Mouse (Mus musculus) midbrain, embryonic 14.5 days (tissue): ENCODE data around the gene Hspb9. TPM values are rescaled to one million over a fixed set of nuclear protein-coding genes. Genes with fewer than 3 reads are reported as not detected.

Experiments used
- ATAC-seq: fragments of 200-750 bp; cut with Nextera tagmentation; 2 replicates; pipeline ENCODE4 v1.8.0; 2017; ENCODE audit warnings: moderate number of reproducible peaks, moderate library complexity; ENCODE audit not compliant: low FRiP score, low TSS enrichment
- DNase-seq: peaks from one replicate; pipeline ENCODE4 v3.0.0-alpha.2; 2015
- H3K27ac ChIP-seq: fragments of 300-500 bp; sonication (generic); replicated peaks from 2 replicates; pipeline ENCODE4 v1.5.1; 2014; ENCODE audit warnings: mild to moderate bottlenecking, low read depth, low read length, moderate library complexity
- H3K27me3 ChIP-seq: fragments of 300-500 bp; sonication (generic); 2 replicates; pipeline ENCODE4 v1.6.1; 2014; ENCODE audit warnings: low read length, control low read depth, mixed read lengths; ENCODE audit not compliant: control insufficient read depth, insufficient read depth
- H3K36me3 ChIP-seq: fragments of 300-500 bp; sonication (generic); 2 replicates; pipeline ENCODE4 v1.6.1; 2014; ENCODE audit warnings: low read length, control low read depth; ENCODE audit not compliant: control insufficient read depth, insufficient read depth
- H3K4me1 ChIP-seq: fragments of 300-500 bp; sonication (generic); 2 replicates; pipeline ENCODE4 v1.6.1; 2014; ENCODE audit warnings: mild to moderate bottlenecking, antibody characterized with exemption, low read length, control low read depth; ENCODE audit not compliant: control insufficient read depth, insufficient read depth
- H3K4me2 ChIP-seq: fragments of 300-500 bp; sonication (generic); 2 replicates; pipeline ENCODE4 v1.6.1; 2014; ENCODE audit warnings: mild to moderate bottlenecking, low read length, moderate library complexity
- H3K4me3 ChIP-seq: fragments of 300-500 bp; sonication (generic); replicated peaks from 2 replicates; pipeline ENCODE4 v1.5.1; 2014; ENCODE audit warnings: low read depth, low read length
- H3K9ac ChIP-seq: fragments of 300-500 bp; sonication (generic); replicated peaks from 2 replicates; pipeline ENCODE4 v1.6.1; 2014; ENCODE audit warnings: mild to moderate bottlenecking, low read length, moderate library complexity
- H3K9me3 ChIP-seq: fragments of 300-500 bp; sonication (generic); 2 replicates; pipeline ENCODE4 v1.6.1; 2016; ENCODE audit warnings: low read length, control low read depth, mixed read lengths; ENCODE audit not compliant: control insufficient read depth
- WGBS: fragments of 180-500 bp; shearing (Covaris S2); extraction: QIAGEN DNeasy Blood & Tissue Kit; methylation state at CpG from one replicate; pipeline ENCODE4 v1.1.7; 2014; 5-methylcytosine and 5-hydroxymethylcytosine counted together
- polyA plus RNA-seq: library from polyadenylated mRNA; unstranded; fragments of >200 nt; fragmentation: Nextera tagmentation; extraction: Ambion mirVana; gene quantifications from 2 replicates; pipeline ENCODE4 v1.2.1, GENCODE M21; 2014

Hspb9 gene
- polyA plus RNA-seq, 1 experiment from 2014 or later, result 0.70 TPM

- no peak for DNase-seq
- no peaks in the 10 kb centered on the region for H3K4me1 ChIP-seq
- 85% methylated on average over 7 of the region's 7 CpGs for WGBS
- 0 out of 2 replicates have a peak, but pooled peaks cover 6% of the 10 kb centered on the region for H3K27me3 ChIP-seq
- H3K4me3 ChIP-seq, result no peak overlapping the region
- no peak overlapping the region for H3K9ac ChIP-seq
- H3K4me2 ChIP-seq, result no peak overlapping the region
- no peak overlapping the region for H3K27ac ChIP-seq
- no peak for ATAC-seq
- no peaks in the 10 kb centered on the region for H3K9me3 ChIP-seq
- no peaks in the 10 kb centered on the region for H3K36me3 ChIP-seq
Measured at GRCm38 (mm10) chr11:100687265-100687664, 26.4 kb upstream of the Hspb9 start.

DNA sequence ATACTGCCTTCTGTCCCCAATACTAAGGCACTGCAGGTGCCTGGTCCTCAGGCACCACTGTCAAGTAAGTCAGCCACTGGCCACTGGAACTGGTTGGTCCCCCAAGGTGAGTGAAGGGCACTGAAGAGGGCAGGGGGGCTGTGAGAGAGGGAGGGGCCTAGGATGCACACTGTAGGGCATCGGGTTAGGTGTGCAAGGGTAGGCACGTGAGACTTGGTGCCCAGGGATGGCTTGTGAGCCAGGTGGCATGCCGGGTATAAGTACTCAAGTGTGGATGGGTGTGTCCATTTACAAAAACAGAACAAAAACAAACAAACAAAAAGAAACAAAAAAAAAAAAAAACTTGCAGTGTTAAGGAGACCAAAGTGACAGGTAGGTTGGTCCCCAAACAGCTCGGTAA is 25.2 kb upstream of the Hspb9 start:
- no peak overlapping the region for H3K9ac ChIP-seq
- no peak for DNase-seq
- no peak overlapping the region for H3K4me3 ChIP-seq
- no peaks in the 10 kb centered on the region for H3K36me3 ChIP-seq
- 73% methylated on average over 4 of the region's 4 CpGs for WGBS
- no peak overlapping the region for H3K27ac ChIP-seq
- H3K4me2 ChIP-seq, result no peak overlapping the region
- H3K9me3 ChIP-seq, result no peaks in the 10 kb centered on the region
- no peak for ATAC-seq
- no peaks in the 10 kb centered on the region for H3K4me1 ChIP-seq
- H3K27me3 ChIP-seq, result 0 out of 2 replicates have a peak, but pooled peaks cover 6% of the 10 kb centered on the region

DNA sequence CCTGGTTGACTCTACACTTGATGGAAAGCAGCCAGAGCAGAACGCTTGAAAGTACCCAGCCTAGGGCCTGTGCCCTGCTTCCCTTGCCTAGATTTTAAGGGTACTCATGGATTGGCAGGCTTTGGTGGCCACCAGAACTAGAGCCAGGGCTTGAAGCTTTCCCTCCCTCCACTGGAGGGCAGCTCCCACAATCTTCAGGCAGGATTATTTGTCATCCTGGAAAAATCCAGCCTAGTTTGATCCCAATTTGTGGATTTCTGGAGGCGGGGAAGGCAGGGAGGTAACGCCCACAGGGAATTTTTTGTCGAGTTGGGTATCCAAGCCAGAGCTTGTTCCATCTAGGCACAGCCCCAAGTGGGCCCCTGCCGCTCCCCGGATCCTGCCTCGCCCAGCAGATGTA is 23.3 kb upstream of the Hspb9 start:
- Histone ChIP-seq H3K27me3 (0 out of 2 replicates have a peak, but pooled peaks cover 6% of the 10 kb centered on the region), H3K9me3 (no peaks in the 10 kb centered on the region), H3K4me3 (no peak overlapping the region), H3K4me1 (no peaks in the 10 kb centered on the region), H3K27ac (no peak overlapping the region), H3K4me2 (no peak overlapping the region), H3K9ac (no peak overlapping the region), H3K36me3 (no peaks in the 10 kb centered on the region)
- ATAC-seq (no peak), DNase-seq (no peak)
- 78% methylated on average over 7 of the region's 7 CpGs for WGBS

GRCm38 (mm10) chr11:100692164-100692616 is 21.5 kb upstream of the Hspb9 start, which contains the start of gene Zfp385c:
Zfp385c (minus strand) TSS chr11:100692455.
- Histone ChIP-seq H3K36me3 (no peaks in the 10 kb centered on the region), H3K4me1 (no peaks in the 10 kb centered on the region), H3K27ac (no peak within 1 kb of the TSS), H3K4me3 (peak within 1 kb of the TSS; percentile 20), H3K27me3 (0 out of 2 replicates have a peak, but pooled peaks cover 6% of the 10 kb centered on the region), H3K9ac (no peak within 1 kb of the TSS; the same call in 1 of the 2 replicates), H3K4me2 (peak within 1 kb of the TSS; percentile 49), H3K9me3 (no peaks in the 10 kb centered on the region)
- DNase-seq, result peak; percentile 11
- ATAC-seq, result no peak
- WGBS, result 2% methylated on average over 23 of the region's 23 CpGs

GRCm38 (mm10) chr11:100693154-100693553 is 20.5 kb upstream of the Hspb9 start:
- WGBS, result 21% methylated on average over 5 of the region's 5 CpGs

DNA sequence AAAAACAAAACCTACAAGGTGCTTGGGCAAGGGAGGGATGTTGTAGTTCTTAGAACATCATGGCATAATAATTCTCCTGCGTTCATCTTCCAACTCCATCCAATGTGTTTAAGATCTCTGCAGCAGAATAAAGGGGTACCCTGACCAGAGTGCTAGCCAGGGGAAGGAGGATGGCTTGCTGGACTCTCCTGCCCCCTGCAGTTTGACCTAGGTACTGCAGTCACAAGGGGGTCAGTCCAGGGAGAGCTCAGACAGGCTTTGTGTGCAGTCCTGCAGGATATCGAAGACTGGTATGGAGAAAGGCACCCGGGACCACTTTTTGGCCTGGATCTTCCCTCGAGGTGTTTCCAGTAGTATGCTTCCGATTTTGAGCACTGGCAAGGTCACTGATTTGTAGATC is 18.7 kb upstream of the Hspb9 start:
- Histone ChIP-seq H3K27ac (no peak overlapping the region), H3K9me3 (no peaks in the 10 kb centered on the region), H3K36me3 (no peaks in the 10 kb centered on the region), H3K4me1 (no peaks in the 10 kb centered on the region), H3K27me3 (0 out of 2 replicates have a peak, but pooled peaks cover 6% of the 10 kb centered on the region), H3K4me2 (no peak overlapping the region), H3K9ac (no peak overlapping the region), H3K4me3 (no peak overlapping the region)
- peak; percentile 73 for DNase-seq
- whole genome bisulfite sequencing, result 39% methylated on average over 5 of the region's 5 CpGs
- ATAC-seq, result peak; percentile 53; the same call in 1 of the 2 replicates

More at GRCm38 (mm10) chr11:100693154-100693553, 20.5 kb upstream of the Hspb9 start:
- no peak for ATAC-seq
- Histone ChIP-seq H3K4me1 (no peaks in the 10 kb centered on the region), H3K27me3 (0 out of 2 replicates have a peak, but pooled peaks cover 6% of the 10 kb centered on the region), H3K9me3 (no peaks in the 10 kb centered on the region), H3K36me3 (no peaks in the 10 kb centered on the region), H3K9ac (no peak overlapping the region), H3K4me2 (no peak overlapping the region), H3K4me3 (no peak overlapping the region), H3K27ac (no peak overlapping the region)
- DNase-seq, result no peak

- ATAC-seq, result no peak
- H3K4me1 ChIP-seq, result no peaks in the 10 kb centered on the region
- no peak overlapping the region for H3K4me2 ChIP-seq
- H3K36me3 ChIP-seq, result no peaks in the 10 kb centered on the region
- no peak for DNase-seq
- H3K27ac ChIP-seq, result no peak overlapping the region
- H3K4me3 ChIP-seq, result no peak overlapping the region
- 71% methylated on average over 7 of the region's 7 CpGs for WGBS
- no peaks in the 10 kb centered on the region for H3K9me3 ChIP-seq
- H3K9ac ChIP-seq, result no peak overlapping the region
- H3K27me3 ChIP-seq, result no peaks in the 10 kb centered on the region
Measured at GRCm38 (mm10) chr11:100697921-100698320, 15.7 kb upstream of the Hspb9 start.

DNA sequence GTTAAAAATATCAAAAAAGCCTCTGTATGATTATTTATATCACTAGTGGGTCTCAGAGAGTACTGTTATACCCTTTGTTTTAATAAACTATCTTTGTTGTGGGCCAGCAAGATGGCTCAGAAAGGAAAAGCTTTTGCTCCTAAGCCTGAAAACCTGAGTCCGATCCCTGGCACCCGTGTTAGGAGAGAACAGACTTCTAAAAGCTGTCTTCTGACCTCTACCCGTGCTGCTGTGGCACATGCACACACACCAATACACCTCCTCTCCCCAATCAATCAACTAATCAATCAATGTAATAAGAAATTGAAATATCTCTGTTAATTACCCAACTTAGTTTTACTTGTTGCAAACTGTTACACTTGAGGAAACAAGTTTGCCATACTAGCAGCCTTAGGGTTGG is 12.9 kb upstream of the Hspb9 start:
- Histone ChIP-seq H3K27me3 (no peaks in the 10 kb centered on the region), H3K4me3 (no peak overlapping the region), H3K36me3 (peaks cover 11% of the 10 kb centered on the region), H3K9me3 (no peaks in the 10 kb centered on the region), H3K4me2 (no peak overlapping the region), H3K27ac (no peak overlapping the region), H3K4me1 (no peaks in the 10 kb centered on the region), H3K9ac (no peak overlapping the region)
- no peak for ATAC-seq
- 81% methylated on average over 3 of the region's 3 CpGs for WGBS
- DNase-seq, result no peak

DNA sequence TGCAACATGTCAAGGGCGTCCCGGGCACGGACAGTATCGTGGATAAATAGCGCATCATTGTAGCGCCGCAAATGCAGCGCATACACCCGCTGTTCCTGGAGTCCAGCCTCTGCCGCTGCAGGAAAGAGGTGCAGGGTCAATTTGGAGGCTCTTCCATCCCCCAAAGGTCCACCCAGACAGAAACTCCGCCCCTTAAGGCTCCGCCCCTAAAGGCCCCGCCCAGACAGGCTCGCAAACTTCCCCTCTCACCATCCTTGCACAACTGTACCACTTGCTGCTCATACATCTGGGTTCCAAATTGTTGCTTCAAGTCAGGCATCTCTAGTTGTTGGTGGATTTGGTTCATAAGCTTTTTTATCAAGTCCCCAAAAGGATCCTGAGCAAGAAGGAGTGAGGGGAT is 12.3 kb upstream of the Hspb9 start:
- Histone ChIP-seq H3K36me3 (peaks cover 17% of the 10 kb centered on the region), H3K4me3 (no peak overlapping the region), H3K27me3 (no peaks in the 10 kb centered on the region), H3K4me1 (no peaks in the 10 kb centered on the region), H3K9me3 (no peaks in the 10 kb centered on the region), H3K4me2 (peak overlapping the region; percentile 11), H3K27ac (no peak overlapping the region), H3K9ac (no peak overlapping the region)
- WGBS, result 3% methylated on average over 14 of the region's 14 CpGs
- ATAC-seq, result no peak
- no peak for DNase-seq
